Mouse (Mus musculus) brain, embryonic 18.5 days (tissue): ENCODE measurements around the gene Tmprss11d.
A peak's percentile ranks its signal among the peaks of the same experiment; 100 is the strongest.
"Not testable (repeated sequence)": the region's sequence is repeated elsewhere in the genome, so short reads cannot be mapped to it uniquely, and the experiment has no call there.

Experiments
- DNase-seq: peaks from one replicate; pipeline ENCODE4 v3.0.0-alpha.2; 2012; ENCODE audit warnings: low read depth, low spot score

The Tmprss11d gene

DNA sequence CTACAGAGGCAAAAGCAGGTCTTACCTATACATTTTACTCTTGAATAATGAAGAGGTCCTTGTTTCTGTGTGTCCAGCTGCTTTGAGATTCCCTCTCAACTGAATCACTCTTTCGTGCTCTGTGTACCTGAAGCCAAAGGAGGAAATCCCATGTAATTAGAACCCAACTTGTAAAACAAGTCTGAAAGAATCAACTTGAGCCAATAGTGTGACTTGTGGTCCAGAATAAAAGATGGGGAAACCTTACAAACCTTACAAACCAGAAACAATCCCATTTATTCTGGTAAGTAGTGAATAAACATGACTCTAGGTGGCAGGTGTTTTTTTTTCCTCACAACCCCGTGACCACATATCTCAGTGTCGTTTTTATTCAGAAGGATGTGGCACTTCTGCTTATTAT, at the start of gene Tmprss11d:
Gene Tmprss11d, minus strand, starts transcription at position 101 of the 400 bp plus-strand sequence.
- no peak for DNase-seq

DNA sequence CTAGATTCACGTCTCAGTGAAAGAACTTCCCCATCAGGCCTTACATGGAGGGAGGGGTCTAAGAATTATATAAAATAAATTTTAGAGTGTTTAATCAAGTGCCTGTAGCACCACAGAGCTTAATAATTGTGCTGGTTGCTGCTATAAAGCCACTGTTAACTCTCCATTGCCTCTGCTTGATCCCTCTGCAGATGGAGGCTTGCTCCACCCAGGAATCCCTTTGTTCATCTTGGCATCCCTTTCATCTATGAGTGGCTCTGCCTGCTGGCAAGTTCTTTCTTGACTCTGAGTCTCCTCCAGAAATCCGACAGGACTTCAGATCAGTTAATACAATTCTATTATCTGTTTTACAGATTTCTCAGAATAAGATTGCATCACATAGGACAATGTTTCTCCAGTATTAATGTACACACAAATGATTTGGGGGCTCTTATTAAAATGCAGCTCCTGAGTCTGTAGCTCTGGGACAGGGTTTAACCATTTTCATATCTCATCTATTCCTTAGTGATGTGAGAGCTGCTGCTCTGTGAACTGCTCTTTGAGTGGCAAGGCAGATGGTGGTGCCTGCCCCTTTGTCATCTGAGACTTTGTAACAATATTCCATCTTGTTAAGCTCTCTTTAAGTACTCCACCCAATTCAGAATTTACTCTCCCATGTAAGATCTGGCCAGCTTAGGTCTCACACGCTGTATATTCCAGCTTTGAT, 48.3 kb upstream of the Tmprss11d start:
- no peak for DNase-seq

DNA sequence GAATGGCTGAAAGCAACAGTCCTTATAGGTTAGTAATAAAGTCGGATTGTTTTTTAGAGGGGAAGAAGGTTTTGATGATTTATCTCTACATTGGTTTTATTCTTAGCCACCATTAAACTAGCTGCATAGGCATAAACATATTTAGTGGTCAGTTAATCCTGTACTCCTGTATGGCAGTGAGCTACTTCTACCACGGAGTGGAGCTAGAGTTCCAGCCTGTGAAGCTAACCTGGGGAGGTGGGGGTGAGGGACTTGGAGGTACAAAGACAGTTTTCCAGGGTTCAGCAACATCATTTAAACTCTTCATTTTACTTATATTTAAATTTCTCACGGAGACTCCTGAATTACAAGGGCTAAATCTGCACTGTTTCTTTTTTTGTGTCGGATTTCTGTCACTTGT, 46.3 kb upstream of the Tmprss11d start:
- DNase-seq, result no peak

DNA sequence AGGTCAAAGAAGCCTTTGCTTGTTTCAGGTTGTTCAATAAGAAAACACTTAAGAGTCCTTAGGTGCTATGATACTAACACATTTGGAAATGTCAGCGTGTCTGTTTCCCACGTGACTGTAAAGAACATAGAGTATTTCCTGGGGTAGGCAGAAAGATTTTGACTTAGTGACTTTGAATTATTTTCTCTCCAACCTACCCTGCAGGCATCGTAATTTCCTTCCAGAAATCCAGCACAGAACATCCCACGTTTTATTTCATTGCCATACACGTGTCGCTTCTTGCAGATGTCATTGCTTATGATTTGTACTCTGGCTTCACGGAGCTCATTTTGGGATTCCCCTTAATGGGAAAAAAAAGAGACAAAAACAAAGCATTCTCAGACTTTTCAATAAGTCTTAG, 41.1 kb upstream of the Tmprss11d start:
- DNase-seq, result no peak

DNA sequence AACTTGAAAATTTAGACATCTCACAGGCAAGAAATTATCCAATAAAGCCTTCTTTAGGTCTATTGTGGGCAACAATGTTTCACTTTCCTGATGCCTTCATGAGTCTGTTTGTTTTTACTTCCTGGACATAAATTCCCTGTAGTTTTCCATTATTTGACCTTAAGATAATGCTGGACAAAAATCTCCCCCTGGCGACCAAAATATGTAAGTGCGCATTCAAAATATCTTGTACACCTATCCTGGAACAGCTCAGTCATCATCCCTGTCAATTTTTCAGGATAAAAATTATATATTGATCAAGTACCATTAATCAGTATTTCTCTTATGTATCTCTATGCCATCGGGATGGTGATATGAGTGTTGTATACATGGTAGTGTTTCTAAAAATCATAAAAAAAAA, 37.6 kb upstream of the Tmprss11d start:
- no peak for DNase-seq

DNA sequence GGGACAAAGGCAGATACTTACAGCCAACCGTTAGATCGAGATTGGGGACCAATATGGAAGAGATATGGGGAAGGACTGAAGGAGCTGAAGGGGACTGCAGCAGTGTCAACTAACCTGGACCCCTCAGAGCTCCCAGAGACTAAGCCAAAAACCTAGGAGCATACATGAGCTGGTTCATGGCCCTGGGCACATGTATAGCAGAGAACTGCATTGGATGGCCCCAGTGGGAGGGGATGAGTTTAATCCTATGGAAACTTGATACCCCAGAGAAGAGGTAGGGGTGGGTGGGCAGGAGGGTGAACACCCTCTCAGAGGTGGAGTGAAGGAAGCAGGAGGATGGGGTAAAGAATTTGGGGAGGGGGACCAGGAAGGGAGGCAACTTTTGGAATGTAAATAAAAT, 34.7 kb upstream of the Tmprss11d start:
- no peak for DNase-seq

DNA sequence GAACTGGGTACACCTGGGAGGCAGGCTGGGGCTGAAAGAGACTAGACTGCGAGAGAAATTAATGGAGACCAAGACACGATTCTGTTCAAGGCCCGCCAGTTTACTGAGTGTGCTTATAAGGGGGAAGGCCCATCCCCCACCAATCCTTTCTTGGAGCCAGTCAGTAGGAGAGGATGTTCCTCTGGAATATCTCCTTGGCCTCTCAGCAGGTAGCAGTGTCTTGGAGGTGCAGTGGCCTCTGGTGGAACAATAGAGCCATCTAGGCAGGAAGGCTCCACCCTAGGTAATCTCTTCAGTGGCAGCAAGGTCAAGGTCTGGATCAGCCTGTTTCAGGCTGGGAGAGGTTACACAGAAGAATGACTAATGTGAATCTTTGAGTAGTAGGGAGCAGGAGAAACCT, 34.0 kb upstream of the Tmprss11d start:
- no peak for DNase-seq

DNA sequence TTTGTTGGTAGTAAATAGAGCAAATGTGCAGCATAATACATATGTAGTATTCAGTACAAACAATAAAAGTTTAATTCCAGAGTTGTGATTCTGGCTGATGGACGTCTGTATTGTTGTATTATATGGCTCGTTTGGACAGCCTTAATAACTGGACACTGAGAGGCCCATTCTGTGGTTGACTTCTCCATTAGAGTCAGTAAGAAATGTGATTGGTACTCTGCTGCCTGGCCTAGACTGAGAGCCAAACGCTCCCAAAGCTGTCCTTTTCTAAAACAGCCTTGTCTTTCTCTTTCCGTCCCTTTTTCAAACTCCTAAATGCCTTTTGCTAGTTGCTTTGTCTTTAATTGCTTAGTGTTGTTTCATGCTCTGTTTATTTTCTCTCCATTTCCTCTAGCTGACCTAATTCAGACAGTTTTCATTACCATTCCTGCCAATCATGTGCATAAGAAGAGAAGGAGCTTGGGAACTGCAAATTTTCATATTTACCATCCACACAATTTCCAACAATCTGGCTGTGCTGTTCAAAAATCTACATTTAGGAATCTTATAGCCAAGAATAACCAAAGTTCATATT, 13.7 kb downstream of the Tmprss11d start:
- DNase-seq, result no peak

DNA sequence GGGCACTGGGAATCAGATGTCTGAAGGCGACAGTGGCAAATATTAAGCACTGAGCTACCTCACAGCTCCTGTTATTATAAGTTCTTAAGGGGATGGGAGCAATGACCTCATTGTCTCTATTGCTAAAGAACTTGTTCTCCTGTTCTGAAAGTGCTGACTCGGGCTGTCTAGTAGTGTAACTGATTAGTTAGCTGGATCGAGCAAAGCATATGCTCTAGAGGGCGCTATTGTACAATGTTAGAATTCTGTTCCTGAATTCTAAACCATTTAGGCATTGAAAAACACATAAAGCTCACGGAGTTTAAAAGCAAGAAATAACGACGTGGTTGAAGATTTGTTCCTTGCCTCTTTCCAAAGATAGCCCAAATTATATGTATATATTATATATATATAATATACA, 20.3 kb downstream of the Tmprss11d start:
- peak; percentile 10 for DNase-seq

DNA sequence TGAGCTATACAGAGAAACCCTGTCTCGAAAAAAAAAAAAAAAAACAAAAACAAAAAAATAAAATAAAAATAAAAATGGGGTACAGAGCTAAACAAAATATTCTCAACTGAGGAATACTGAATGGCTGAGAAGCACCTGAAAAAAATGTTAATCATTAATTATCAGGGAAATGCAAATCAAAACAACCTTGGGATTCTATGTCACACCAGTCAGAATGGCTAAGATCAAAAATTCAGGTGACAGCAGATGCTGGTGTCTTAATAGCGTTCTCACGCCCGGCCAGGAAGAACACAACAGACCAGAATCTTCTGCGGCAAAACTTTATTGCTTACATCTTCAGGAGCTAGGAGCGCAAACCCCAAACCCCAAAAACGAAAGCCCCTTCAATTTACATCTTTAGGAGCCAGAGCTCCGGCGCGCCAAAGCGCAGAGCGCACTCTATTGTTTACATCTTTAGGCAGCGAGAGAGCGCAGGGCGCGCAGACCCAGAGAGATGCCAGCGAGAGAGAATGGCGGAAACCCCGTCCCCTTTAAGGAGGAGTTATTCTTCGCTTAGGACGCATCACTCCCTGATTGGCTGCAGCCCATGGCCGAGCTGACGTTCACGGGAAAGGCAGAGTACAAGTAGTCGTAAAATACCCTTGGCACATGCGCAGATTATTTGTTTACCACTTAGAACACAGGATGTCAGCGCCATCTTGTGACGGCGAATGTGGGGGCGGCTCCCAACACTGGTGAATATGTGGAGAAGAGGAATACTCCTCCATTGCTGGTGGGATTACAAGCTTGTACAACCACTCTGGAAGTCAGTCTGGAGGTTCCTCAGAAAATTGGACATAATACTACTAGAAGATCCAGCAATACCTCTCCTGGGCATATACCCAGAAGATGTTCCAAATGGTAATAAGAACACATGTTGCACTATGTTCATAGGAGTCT, 54.9 kb downstream of the Tmprss11d start:
- DNase-seq, result not testable (repeated sequence)

DNA sequence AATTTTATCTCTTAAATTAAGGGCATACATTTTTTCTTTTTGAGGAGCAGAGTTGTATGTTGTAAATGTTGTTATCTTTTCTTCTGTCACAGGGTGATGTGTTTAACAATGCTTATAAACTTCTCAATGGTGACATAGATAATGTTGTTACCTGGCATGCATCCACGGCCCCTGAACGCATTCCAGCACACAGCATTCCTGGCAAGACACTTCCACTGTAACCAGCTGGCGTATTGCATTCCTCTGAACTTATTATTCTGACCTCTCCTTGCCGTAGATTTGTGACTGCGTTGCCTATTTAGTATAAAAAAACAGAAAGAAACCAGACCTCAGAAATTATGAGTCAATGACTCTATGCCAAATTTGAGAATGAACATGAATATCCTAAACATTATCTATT, 67.1 kb downstream of the Tmprss11d start:
- no peak for DNase-seq

DNA sequence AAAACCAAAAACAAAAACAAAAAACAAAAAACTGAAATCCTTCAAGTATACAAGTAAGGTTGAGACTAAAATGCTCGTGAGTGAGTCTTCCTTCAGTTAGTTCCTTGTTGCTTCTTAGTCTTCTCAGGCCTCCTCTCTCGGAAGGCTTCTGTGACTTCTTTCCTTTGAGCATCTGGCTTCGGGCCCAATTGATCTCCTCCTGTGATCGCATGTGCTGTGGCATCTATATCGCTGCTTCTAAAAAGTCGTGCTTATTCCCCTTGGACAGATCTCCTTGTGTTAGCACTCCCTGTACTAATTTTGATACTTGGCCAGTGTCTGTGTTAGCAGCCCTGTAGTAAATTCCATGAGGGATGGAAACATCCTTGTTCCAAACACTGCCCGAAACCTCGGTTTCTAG, 69.3 kb downstream of the Tmprss11d start:
- no peak for DNase-seq

DNA sequence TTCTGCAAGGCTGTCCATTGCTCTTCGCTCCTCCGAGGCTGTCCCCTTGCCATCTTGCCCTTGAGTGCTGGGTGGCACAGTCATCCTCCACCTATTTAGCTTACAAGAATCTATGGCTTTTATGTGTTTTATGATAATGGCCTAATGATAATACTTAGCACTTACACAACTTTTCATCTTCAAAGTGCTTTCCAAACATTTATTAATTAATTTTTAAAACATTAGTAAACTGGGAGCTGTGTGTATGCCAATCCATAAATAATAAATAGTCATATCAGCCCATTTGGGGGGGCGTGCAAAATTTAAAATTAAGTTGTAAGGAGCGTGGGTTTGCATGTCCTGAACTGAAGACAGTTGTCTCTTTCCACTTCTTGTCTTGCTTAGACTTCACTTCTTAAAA, 84.0 kb downstream of the Tmprss11d start, which contains the start of gene Tmprss11c:
Gene Tmprss11c, minus strand, starts transcription at position 101 of the 400 bp plus-strand sequence.
- no peak for DNase-seq
